Mouse (Mus musculus) ES-CJ7 (cell line): ENCODE data around the gene AL731706.1.

Experiments
- DNase-seq: peaks from one replicate; pipeline ENCODE4 v3.0.0; 2011; ENCODE audit warnings: low read depth, low spot score

Gene AL731706.1

GRCm38 (mm10) chr2:136835882-136836281 is 55.3 kb downstream of the AL731706.1 start:
- DNase-seq, result no peak

- DNase-seq, result no peak
Measured at GRCm38 (mm10) chr2:136834715-136835075, 56.5 kb downstream of the AL731706.1 start.

- no peak for DNase-seq
Measured at GRCm38 (mm10) chr2:136833976-136834714, 57.0 kb downstream of the AL731706.1 start.

GRCm38 (mm10) chr2:136832936-136833335 is 58.3 kb downstream of the AL731706.1 start:
- DNase-seq, result no peak
